In genomic region chr12:69362388-69362787, GRCm38 (mm10) we compare ENCODE assay signal across 8 mouse cellular contexts. TPM values are rescaled to one million over a fixed set of nuclear protein-coding genes. Genes with fewer than 3 reads are reported as not detected.
DNase-seq lines count a peak whose midpoint lies in the region; ATAC-seq lines count a peak whose summit lies in the region.

No protein-coding gene starts in this region.

- H3K9me3 ChIP-seq in heart, embryonic 15.5 days (replicated peaks), result no peaks in the 10 kb centered on the region
- no peaks in the 10 kb centered on the region for H3K9me3 ChIP-seq in hindbrain, embryonic 12.5 days (replicated peaks)
- no peaks in the 10 kb centered on the region for H3K9me3 ChIP-seq in midbrain, embryonic 14.5 days (ENCODE audit: control insufficient read depth, low read length)

- no peak overlapping the region for H3K9ac ChIP-seq in heart, embryonic 15.5 days
- H3K9ac ChIP-seq in hindbrain, embryonic 12.5 days, result no peak overlapping the region
- no peak overlapping the region for H3K9ac ChIP-seq in midbrain, embryonic 14.5 days (replicated peaks; ENCODE audit: low read length)

- no peak for DNase-seq in heart, adult 18-20 months
- DNase-seq in Muller cell, postnatal 12 days (ENCODE audit: inconsistent ontology term), result peak; percentile 26
- DNase-seq in midbrain, embryonic 14.5 days, result no peak
- no peak for DNase-seq in urinary bladder, postnatal 10 days (ENCODE audit: low spot score)
- no peak for DNase-seq in urinary bladder, postnatal 25 days (ENCODE audit: low spot score)
- DNase-seq in cerebellum, postnatal 14 days, result no peak

- H3K4me3 ChIP-seq in heart, embryonic 15.5 days, result peak overlapping the region; percentile 62
- no peak overlapping the region for H3K4me3 ChIP-seq in hindbrain, embryonic 12.5 days
- H3K4me3 ChIP-seq in midbrain, embryonic 14.5 days (replicated peaks; ENCODE audit: low read depth, low read length), result no peak overlapping the region

- H3K27me3 ChIP-seq in heart, embryonic 15.5 days, result no peaks in the 10 kb centered on the region
- H3K27me3 ChIP-seq in hindbrain, embryonic 12.5 days, result no peaks in the 10 kb centered on the region
- no peaks in the 10 kb centered on the region for H3K27me3 ChIP-seq in midbrain, embryonic 14.5 days (ENCODE audit: control insufficient read depth, insufficient read depth, low read length)

- 43% methylated on average over 4 of the region's 4 CpGs for WGBS in heart, embryonic 15.5 days
- WGBS in hindbrain, embryonic 12.5 days, result 45% methylated on average over 4 of the region's 4 CpGs
- WGBS in midbrain, embryonic 14.5 days, result 48% methylated on average over 4 of the region's 4 CpGs

- no peak for ATAC-seq in heart, embryonic 15.5 days (replicated peaks; ENCODE audit: insufficient number of reproducible peaks, insufficient read depth, low FRiP score, low read depth)
- no peak for ATAC-seq in hindbrain, embryonic 12.5 days (ENCODE audit: low FRiP score)
- ATAC-seq in midbrain, embryonic 14.5 days (ENCODE audit: low FRiP score, low TSS enrichment), result no peak

- peaks cover 13% of the 10 kb centered on the region for H3K4me1 ChIP-seq in heart, embryonic 15.5 days (replicated peaks)
- H3K4me1 ChIP-seq in hindbrain, embryonic 12.5 days, result peaks cover 3% of the 10 kb centered on the region; the same call in 1 of the 2 replicates
- no peaks in the 10 kb centered on the region; the same call in 1 of the 2 replicates for H3K4me1 ChIP-seq in midbrain, embryonic 14.5 days (ENCODE audit: control insufficient read depth, insufficient read depth, low read length)

- H3K27ac ChIP-seq in heart, embryonic 15.5 days, result peak overlapping the region; percentile 21; the same call in 1 of the 2 replicates
- H3K27ac ChIP-seq in hindbrain, embryonic 12.5 days, result 0 out of 2 replicates have a peak overlapping the region, but pooled peaks have one; percentile 30
- H3K27ac ChIP-seq in midbrain, embryonic 14.5 days (replicated peaks; ENCODE audit: low read depth, low read length), result no peak overlapping the region

- H3K36me3 ChIP-seq in heart, embryonic 15.5 days, result no peaks in the 10 kb centered on the region
- H3K36me3 ChIP-seq in hindbrain, embryonic 12.5 days, result no peaks in the 10 kb centered on the region
- no peaks in the 10 kb centered on the region for H3K36me3 ChIP-seq in midbrain, embryonic 14.5 days (ENCODE audit: control insufficient read depth, insufficient read depth, low read length)

- H3K4me2 ChIP-seq in heart, embryonic 15.5 days, result peak overlapping the region; percentile 76
- H3K4me2 ChIP-seq in hindbrain, embryonic 12.5 days (replicated peaks), result peak overlapping the region; percentile 63
- peak overlapping the region; percentile 62 for H3K4me2 ChIP-seq in midbrain, embryonic 14.5 days (ENCODE audit: low read length)

RNA-seq across cellular contexts. Expression of gene Nemf, which starts 5.4 kb away (rescaled TPM):
- polyA plus RNA-seq in heart, embryonic 15.5 days (2015; fragmentation: Nextera tagmentation; extraction: Ambion mirVana), result 57.6 and 59.3 TPM in 2 replicates
- total RNA-seq in heart, adult 18-20 months (2021), result 10 to 100 TPM; 22.8 to 23.2 TPM
- 82.0 and 90.7 TPM in 2 replicates for polyA plus RNA-seq in hindbrain, embryonic 12.5 days (2016; fragmentation: Nextera tagmentation; extraction: Ambion mirVana)
- polyA plus RNA-seq in midbrain, embryonic 14.5 days (2014; fragmentation: Nextera tagmentation; extraction: Ambion mirVana), result 78.8 and 87.1 TPM in 2 replicates

RNA-seq across cellular contexts. Expression of gene Arf6, which starts 9.6 kb away (rescaled TPM):
- polyA plus RNA-seq in heart, embryonic 15.5 days (2015; fragmentation: Nextera tagmentation; extraction: Ambion mirVana), result 38.2 and 40.5 TPM in 2 replicates
- total RNA-seq in heart, adult 18-20 months (2021), result 10 to 100 TPM; 36.6 to 38.1 TPM
- polyA plus RNA-seq in hindbrain, embryonic 12.5 days (2016; fragmentation: Nextera tagmentation; extraction: Ambion mirVana), result 56.1 and 61.9 TPM in 2 replicates
- polyA plus RNA-seq in midbrain, embryonic 14.5 days (2014; fragmentation: Nextera tagmentation; extraction: Ambion mirVana), result 34.5 and 34.7 TPM in 2 replicates

RNA-seq across cellular contexts. Expression of gene Gm9887, which starts 9.9 kb away (rescaled TPM):
- 1.1 and 1.5 TPM in 2 replicates for polyA plus RNA-seq in heart, embryonic 15.5 days (2015; fragmentation: Nextera tagmentation; extraction: Ambion mirVana)
- total RNA-seq in heart, adult 18-20 months (2021), result under 1 TPM; 0.49 to 0.77 TPM
- 1.1 and 1.8 TPM in 2 replicates for polyA plus RNA-seq in hindbrain, embryonic 12.5 days (2016; fragmentation: Nextera tagmentation; extraction: Ambion mirVana)
- 0.51 and 0.53 TPM in 2 replicates for polyA plus RNA-seq in midbrain, embryonic 14.5 days (2014; fragmentation: Nextera tagmentation; extraction: Ambion mirVana)
